Mouse (Mus musculus): Measurements from ENCODE around the gene Wt1.

GRCm38 (mm10) chr2:105134296-105134695 lies 8.0 kb downstream of the Wt1 start:
- TF ChIP-seq CTCF (IDR thresholded peaks at IDR 0.05; ENCODE audit: extremely low read depth, insufficient read depth, insufficient read length, insufficient replicate concordance) (no peak), POLR2A (IDR thresholded peaks at IDR 0.05; ENCODE audit: low read depth, low read length) (no peak)
